Mouse (Mus musculus): ENCODE measurements around the gene Serping1. TPM values are rescaled to one million over a fixed set of nuclear protein-coding genes. Genes with fewer than 3 reads are reported as not detected.
"Not testable (repeated sequence)": the region's sequence is repeated elsewhere in the genome, so short reads cannot be mapped to it uniquely, and the experiment has no call there.

Gene Serping1
- total RNA-seq, 4 experiments from 2014 or later: 6.6 to 9.6 (median 7.8) TPM

- DNase-seq (ENCODE audit: low spot score in 2 of 2): no peak
Measured at GRCm38 (mm10) chr2:84740608-84741333, 34.5 kb downstream of the Serping1 start.

GRCm38 (mm10) chr2:84738271-84738911, 36.9 kb downstream of the Serping1 start:
- DNase-seq (ENCODE audit: low spot score in 2 of 2): no peak

GRCm38 (mm10) chr2:84737451-84737925, 37.8 kb downstream of the Serping1 start:
- no peak for DNase-seq (ENCODE audit: low spot score in 2 of 2)

GRCm38 (mm10) chr2:84736312-84737161, 38.7 kb downstream of the Serping1 start:
- no peak for DNase-seq (ENCODE audit: low spot score in 2 of 2)

DNA sequence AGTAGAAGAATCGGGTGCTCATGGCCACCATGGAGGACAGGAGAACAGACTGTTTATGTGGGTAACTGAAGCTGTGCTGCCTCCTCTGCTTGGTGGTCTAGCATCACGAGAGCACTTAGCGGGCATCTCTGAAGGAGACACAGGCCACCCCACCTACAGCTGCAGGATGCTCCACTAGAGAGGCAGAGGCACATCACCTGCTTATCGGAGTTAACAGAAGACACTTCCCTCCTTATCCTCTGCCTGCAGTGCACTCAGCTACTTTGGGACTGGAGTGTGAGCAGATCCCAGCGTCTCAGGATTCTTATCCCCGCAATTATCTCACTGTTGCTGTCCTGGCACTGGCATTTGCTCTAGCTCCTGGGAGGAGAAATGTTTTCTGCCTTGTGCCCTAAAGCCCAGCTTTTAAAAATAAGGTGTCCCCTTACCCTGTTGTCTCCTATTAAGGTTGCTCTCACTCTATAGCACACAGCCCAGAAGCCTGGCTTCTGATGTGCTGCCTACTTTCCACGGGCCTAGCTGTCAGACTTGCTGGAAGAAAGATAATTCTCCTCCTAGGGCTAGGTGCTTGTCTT, 39.8 kb downstream of the Serping1 start:
- DNase-seq (ENCODE audit: low spot score in 2 of 2): no peak

DNA sequence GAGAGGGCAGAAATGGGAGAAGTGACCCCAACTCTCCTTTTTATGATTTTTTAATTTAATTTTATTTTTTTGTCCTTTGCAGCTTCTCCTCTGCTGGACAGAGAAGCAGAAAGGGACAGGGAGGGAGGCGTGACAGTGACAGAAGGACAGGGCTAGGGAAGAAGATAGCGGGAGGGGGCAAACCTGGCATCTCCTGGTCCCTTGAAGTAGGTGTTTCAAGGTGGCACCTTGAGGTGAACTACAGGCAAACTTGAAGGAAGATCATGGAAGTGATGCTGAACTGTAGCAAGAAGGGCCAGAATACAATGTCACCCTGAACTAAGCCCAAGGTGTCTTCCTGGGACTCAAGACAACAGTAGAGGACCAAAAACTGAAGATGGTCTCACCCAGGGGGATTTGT, 40.3 kb downstream of the Serping1 start:
- DNase-seq (ENCODE audit: low spot score in 2 of 2): no peak

GRCm38 (mm10) chr2:84734351-84734864, 40.8 kb downstream of the Serping1 start:
- DNase-seq (ENCODE audit: low spot score in 2 of 2): peak in 1 of 2 experiments; percentile 27

DNA sequence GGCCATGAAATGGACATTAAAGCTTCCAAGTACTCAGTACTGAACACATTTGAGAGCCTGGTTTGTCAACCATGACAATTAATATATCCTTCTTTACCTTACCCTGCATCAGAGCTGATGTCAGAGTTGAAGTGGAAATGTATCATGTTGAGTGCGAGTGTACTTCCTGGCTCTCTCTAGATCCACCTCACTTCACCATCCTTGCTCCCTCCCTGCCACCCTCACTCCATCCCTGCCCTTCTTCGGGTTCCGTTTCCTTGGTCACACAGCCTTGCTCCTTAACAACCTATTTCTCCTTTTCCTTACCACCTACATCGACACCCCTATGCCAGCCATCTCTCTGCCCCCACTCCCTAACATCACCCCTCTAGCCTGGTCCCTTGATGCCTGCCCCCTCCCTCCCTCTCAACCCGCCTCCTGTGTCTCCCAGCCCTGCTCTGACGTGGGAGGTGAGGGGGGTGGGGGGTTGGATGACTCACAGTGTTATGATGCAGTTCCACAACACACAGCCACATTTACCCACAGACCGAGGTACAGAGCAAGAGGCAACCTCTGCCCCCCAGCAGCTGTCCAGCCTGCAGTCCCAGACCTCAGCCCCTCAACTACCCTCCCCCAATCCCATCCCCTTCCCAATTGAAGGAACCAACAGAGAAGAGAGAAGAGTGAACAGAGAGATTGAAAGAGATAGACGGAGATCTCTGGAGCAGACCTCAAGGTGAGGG, 41.5 kb downstream of the Serping1 start, which contains the start of gene Ypel4:
Gene Ypel4, plus strand, starts transcription at position 480 of the 722 bp plus-strand sequence.
- DNase-seq (ENCODE audit: low spot score in 2 of 2): peak; percentile 63 to 78

- no peak for DNase-seq (ENCODE audit: low spot score in 2 of 2)
Measured at GRCm38 (mm10) chr2:84732394-84732793, 42.9 kb downstream of the Serping1 start.

GRCm38 (mm10) chr2:84731206-84731605, 44.0 kb downstream of the Serping1 start:
- no peak for DNase-seq (ENCODE audit: low spot score in 2 of 2)

DNA sequence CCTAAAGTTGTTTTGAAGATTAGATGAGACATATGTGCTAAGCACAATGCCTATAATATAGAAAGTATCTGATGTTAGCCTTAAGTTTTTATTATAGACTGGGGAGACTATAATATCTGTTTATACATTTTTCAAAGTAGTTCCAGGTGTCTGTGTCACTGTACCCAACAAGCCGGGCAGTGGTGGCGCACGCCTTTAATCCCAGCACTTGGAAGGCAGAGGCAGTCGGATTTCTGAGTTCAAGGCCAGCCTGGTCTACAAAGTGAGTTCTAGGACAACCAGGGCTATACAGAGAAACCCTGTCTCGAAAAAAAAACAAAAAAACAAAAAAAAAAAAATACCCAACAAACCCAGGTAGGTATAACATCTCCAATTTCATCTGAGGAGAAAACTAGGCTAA, 47.1 kb downstream of the Serping1 start:
- DNase-seq (ENCODE audit: low spot score in 2 of 2): not testable (repeated sequence)

DNA sequence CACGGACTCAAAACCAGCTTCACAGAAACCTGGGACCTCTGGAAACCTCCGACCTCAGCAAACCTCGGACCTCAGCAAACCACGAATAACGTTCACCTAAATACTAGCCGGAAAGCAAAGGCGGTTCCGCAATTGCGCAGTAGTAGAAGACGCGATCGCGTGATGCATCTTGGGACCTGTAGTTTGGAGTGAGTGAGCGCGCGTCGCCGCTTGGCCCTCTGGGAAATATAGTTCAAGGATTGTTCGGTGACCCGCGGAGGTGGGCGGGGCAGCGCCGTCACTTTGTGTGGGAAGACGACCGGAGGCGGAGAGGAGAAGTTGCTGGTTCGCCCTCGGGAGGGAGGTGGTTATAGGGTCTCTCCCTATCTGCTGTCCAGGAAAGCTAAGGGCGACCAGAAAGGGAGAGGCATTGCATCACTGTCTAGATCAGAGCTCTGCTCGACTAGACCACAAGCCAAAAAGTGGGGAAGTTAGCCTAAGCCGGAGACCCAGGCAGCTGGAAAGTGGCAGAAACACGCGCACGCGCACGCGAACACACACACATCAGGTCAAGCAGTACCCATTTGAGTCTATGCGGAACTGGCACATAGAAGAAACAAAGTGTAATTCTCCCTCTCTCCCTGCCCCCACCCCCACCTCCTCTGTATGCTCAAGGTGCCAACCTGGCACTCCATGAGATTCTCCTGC, 47.9 kb downstream of the Serping1 start, which contains the start of gene Clp1:
Gene Clp1, minus strand, starts transcription at position 179 of the 687 bp plus-strand sequence.
- peak; percentile 94 to 96 for DNase-seq (ENCODE audit: low spot score in 2 of 2)

DNA sequence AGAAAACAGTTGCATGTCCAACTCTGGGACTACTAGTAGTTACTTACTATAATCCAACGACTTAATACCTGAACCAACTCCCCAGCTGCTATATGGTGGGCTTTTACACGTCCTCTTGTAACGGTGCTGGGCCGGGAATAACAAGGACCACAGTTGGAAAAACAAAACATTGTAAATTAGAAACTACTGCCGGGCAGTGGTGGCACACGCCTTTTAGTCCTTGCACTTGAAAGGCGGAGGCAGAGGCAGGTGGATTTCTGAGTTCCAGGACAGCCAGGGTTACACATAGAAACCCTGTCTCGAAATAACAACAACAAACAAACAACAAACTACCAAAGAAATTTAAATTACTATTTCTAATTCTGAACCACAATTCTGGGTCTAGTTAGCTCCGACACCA, 48.5 kb downstream of the Serping1 start:
- no peak for DNase-seq (ENCODE audit: low spot score in 2 of 2)

DNA sequence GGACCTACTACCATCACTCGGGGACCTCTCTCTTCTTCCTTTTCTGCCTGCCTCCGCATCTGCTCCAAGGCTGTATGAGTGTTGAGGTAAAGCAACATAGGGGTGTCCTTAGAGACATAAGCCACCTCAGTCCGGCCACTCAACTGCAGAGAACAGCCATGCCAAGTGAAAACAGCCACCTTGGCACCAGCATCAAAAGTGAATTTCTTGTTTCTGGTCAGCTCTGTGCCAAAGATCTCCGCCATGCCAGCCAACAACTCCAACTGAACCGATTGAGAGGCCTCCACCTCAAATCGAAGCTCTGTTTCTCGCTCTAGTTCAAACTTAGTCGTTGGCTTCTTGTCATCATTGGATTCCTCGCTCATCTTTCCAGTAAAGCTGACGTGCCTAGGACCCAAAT, 49.5 kb downstream of the Serping1 start:
- no peak for DNase-seq (ENCODE audit: low spot score in 2 of 2)

- no peak for DNase-seq (ENCODE audit: low spot score in 2 of 2)
Measured at GRCm38 (mm10) chr2:84723856-84724255, 51.4 kb downstream of the Serping1 start.

DNA sequence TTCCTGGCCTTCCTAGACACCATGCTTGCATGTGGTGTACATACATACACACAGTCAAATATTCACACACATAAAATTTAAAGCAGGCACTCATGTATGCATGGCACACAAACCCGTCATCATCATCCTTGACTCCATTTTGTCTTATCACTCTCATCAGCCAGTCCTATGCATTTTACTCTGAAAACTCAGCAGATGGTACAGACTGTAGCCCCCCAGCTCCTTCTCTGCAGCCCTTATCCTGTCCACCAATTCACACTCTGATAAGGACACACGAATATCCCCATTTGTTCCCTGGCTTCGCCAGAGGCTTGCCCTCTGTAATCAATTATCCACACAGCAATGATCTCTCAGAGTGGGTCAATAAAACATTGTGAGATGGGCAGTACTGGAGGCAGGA, 54.1 kb downstream of the Serping1 start:
- DNase-seq (ENCODE audit: low spot score in 2 of 2): no peak

DNA sequence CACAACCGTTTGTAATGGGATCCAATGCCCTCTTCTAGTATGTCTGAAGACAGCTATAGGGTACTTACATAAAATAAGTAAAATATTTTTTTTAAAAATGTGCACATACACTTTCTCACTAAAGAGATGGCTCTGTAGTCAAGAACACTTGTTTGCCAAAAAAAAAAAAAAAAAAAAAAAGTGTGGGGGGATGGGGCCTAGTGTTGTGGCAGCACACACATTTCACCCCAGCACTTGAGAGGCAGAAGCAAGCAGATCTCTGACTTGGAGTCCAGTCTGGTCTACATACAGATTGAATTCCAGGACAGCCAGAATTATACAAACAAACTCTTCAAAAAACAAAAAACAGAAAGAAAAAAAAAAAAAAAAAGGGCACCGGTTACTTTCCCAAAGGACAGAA, 54.5 kb downstream of the Serping1 start:
- DNase-seq (ENCODE audit: low spot score in 2 of 2): no peak

DNA sequence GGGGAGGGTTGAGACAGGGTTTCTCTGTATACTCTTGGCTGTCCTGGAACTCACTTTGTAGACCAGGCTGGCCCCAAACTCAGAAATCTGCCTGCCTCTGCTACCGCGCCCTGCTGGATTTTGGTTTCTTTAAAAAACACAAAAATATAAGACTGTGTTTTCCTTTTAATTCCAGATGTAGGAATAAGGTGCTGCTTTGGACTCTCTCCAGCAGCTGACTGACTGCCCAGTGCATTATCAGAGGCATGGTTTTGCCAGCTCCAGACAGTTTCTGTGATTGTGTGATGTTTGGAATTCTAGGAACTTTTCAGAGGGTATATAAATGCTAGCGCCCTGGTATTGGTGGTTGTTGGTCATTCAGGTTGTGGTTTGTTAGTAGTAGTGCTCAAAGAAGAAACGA, 57.9 kb downstream of the Serping1 start:
- DNase-seq (ENCODE audit: low spot score in 2 of 2): no peak

GRCm38 (mm10) chr2:84716423-84717355, 58.6 kb downstream of the Serping1 start:
- no peak for DNase-seq (ENCODE audit: low spot score in 2 of 2)

All from left cerebral cortex, adult 8-10 months (tissue).